Mouse (Mus musculus): ENCODE results near the gene Axin1.
A peak's percentile ranks its signal among the peaks of the same experiment; 100 is the strongest.
"Not testable (repeated sequence)": the region's sequence is repeated elsewhere in the genome, so short reads cannot be mapped to it uniquely, and the experiment has no call there.

Gene Axin1

DNA sequence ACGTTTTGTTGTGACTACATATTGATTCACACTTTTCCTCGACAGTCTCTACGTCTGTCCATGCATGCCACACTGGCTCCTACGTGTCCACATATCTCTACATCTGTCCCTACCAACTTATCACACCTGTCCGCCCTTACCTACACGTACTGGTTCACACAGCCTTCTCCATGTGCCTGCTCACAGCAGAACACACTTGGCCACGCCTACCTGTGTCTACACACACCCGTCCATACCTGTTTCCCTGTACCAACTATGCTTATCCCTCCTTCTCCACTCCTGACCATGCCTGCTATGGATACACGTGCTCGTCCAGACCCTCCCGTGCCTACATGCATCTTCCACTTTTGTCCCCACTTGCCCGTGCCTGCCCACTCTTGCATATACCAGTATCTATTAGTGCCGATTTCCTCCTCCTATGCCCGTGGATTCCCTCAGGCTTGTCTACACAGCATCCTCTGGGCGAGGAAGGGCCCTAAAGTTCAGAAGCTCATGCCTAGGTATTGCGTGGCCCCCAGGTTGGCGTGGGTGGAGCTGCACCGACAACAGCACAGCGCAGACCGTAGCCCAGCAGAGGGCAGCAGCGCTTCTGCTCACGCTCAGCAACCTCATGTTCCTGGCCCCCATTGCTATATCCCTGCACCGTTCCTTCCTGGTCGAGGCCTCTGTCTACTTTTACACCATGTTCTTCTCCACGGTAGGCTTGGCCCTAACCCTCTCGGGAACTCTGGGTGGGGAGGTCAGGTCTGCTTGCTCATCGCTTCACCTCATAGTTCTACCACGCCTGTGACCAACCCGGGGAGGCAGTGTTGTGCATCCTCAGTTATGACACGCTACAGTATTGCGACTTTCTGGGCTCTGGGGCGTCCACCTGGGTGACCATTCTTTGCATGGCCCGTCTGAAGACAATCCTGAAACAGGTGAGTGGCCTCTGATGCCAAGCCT lies 18.4 kb upstream of the Axin1 start:
- peak; percentile 85 for DNase-seq (ENCODE audit: low read depth)

DNA sequence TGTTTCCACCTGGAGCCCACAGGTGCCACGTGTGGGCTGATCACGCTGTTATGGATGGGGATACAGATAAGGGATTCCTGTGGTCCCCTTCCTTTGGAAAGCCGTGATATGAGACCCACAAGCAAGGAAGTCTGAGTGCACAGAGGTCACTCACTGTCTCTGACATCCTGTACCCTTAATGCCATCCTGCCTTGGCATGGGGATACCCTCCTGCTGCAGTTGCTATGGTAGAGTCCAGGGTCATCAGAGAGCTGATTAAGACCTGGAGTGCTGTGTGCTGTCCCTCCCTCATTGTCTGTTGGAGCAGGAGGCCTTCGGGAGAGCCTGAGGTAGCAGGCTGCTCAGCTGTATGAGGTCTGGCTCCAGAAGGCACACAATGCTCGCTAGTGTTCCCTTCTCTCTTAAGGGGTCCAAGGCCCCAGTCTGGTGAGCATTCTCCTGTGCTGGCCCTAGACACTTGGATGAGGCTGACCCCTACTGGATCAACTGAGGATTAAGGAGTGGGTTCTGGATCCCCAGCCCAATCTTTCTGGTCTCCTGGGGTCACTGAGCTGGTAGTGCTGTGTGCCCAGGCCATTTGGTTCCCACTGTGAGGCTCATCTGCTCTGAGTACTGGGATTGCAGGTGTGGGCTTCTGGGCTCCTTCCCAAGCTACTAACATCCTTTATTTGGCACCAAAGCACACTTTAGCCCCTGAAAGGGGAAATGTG lies 15.9 kb upstream of the Axin1 start:
- DNase-seq (ENCODE audit: low read depth), result no peak

DNA sequence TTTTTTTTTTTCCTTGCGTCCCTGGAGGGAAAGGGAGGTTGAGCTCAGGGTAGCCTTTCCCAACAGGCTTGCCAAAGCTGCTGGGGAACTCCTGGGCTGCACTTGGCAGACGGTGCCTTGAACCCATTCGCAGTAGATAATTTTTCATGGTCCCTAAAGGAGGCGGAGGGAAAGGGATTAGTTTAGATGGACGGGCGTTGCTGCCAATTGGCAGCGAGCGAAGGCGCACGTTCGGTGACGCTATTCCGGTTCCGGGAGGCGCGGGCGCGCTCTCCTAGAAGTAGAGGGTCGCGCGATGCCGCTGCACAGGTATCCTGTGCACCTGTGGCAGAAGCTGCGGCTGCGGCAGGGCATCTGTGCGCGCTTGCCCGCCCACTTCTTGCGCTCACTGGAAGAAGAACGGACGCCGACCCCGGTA lies 15.2 kb upstream of the Axin1 start, which contains the start of gene Mrpl28:
Mrpl28 (plus strand) TSS at position 234 of the 418 bp plus-strand sequence.
- DNase-seq (ENCODE audit: low read depth), result peak; percentile 97

DNA sequence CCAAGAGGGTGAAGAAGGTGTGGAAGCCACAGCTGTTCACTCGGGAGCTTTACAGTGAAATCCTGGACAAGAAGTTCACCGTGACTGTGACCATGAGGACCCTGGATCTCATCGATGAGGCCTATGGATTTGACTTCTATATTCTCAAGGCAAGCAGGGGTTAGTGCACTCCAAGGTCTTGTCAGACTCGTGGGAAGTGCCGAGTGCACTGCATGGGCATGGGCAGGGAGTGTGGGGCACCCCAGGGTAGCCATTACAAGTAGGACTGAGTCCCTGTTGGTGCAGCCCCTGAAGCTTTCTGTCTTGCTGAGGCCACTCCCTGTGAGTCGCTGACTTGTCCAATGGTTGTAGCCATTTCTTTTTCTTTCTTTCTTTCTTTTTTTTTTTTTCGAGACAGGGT lies 13.9 kb upstream of the Axin1 start:
- DNase-seq (ENCODE audit: low read depth), result no peak

DNA sequence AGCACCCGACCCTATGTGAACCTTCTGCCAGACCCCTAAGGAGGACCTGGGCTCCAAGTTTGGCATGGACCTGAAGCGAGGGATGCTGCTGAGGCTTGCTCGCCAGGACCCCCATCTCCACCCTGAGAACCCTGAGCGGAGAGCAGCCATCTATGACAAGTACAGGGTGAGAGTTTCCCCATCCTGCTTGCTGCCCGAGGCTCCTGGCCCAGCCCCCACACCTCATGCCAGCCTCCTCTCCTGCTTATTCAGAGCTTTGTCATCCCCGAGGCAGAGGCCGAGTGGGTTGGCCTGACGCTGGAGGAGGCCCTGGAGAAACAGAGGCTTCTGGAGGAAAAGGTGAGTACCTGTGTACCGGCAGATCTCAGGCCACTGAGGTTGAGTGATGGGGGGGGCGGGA lies 13.3 kb upstream of the Axin1 start:
- DNase-seq (ENCODE audit: low read depth), result no peak

DNA sequence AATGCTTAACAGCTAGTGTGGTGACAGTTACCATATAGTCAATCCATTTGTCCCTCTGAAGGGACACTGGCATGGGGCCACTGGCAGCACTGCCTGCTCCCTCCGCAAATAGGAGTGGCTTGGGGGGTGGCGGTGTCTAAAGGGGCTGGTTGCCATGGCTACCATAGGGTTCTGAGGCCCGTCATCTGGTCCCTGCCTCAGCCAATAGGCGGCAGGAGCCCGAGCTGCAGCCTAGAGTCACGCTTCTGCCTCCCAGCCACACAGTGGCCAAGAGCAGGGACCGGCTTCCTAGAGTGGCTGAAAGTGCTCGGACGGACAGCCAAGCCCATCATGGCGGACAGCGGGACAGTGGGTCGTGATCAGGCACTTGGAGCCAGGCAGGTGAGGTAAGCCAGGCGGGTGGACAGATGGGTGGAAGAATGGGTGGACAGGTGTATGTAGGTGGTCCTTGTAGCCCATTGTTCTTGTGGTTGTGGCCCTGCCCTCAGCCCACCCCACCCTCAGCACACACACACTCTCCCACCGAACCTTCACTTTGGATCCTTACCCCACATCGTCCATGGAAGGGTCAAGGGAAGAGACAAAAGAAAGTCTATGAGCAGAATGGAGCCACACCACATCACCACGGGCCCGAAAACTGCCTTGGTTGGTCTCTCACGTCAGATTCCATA lies 7.3 kb upstream of the Axin1 start:
- no peak for DNase-seq (ENCODE audit: low read depth)

DNA sequence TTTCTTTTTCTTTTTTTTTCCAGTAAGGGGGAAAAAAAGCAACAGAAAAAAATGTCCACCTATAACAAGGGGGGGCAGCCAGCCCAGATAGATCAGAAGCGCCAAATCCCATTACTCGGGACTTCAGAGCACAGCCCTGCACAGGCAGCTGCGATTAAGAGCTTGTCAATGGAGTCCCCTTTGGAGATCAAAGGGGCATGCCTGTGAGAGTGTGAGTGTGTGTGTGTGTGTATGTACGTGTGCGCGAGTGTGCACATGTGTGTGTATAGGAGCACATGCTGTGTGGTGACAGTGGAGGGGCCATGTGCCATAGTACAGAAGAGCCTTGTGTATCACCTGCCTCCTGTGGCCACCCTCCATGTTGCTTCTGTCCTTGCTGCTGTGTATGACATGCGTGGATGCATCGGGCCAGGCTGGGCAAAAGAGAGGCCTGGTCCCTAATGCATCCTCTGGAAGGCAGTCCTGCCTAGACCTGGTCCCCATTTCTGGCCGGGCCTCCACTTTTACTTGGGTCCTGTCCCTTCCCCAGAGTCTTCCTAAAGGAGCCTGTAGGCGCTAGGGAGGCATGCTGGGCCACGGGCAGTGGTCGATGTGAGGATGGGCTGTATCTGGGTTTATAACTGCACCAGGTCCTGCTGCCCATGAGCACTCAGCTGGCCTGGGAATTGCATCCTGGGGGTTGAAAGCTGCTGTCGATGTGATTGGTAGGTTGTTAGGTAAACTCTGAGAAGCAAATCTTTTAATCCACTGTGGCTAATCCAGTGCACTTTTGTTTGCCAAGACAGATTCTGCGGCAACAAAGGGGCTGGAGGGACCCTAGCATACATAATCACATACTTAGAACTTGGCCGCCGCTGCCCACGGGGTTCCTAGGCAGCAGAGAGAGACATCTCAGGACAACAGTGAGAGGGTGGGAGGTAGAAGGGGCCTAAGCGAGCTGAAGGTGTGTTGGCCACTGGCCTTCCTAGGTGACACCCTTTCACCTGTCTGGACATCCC lies 6.3 kb upstream of the Axin1 start:
- no peak for DNase-seq (ENCODE audit: low read depth)

DNA sequence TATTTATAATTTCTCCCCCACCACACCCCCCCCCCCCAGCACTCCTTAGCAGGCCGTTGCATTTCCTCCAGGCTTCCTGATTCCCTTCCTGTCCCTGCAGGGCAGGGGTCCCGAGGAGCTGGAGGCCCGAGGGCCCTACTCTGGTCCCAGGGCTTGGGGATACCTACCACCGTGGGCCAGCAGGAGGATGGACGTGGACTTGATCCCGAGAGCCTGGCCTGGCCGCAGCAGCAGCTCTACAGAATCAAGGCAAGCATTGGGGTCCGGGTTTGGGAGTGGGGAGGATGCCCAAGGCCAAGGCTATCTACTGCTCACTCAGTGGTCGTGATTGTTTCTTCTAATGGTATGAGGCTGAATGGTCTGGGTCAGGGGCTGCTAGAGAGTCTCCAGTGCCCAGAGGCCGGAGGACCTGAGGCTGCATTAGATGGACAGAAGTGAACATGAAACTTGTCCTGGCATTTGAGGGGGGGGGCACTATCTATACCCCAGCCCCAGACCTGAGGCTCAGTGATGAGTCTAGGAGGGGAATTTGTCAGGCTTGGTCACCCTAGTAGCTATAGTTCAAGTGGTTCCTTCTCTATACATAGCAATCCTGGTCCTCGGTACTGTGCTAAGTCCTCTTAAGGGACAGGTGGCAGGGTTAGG lies 1.3 kb upstream of the Axin1 start:
- DNase-seq (ENCODE audit: low read depth), result no peak

DNA sequence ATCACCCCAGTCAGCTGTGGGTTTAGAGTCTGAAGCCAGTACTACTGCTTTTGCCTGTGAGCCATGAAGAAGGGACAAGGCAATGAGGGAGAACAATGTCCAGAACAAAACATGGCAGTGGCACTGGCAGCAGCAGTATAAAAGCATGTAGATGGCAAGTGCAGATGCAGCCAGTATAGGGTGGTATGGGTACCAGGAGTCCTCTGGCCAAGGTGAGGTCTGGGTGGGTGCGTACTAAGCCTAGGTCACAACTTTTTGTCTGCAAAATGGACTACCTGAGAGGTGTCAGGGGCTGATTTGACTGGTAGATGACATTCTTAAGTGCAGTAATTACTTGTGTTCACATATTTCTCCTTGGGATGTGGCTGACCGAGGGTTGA lies 747 bp upstream of the Axin1 start:
- DNase-seq (ENCODE audit: low read depth), result no peak

DNA sequence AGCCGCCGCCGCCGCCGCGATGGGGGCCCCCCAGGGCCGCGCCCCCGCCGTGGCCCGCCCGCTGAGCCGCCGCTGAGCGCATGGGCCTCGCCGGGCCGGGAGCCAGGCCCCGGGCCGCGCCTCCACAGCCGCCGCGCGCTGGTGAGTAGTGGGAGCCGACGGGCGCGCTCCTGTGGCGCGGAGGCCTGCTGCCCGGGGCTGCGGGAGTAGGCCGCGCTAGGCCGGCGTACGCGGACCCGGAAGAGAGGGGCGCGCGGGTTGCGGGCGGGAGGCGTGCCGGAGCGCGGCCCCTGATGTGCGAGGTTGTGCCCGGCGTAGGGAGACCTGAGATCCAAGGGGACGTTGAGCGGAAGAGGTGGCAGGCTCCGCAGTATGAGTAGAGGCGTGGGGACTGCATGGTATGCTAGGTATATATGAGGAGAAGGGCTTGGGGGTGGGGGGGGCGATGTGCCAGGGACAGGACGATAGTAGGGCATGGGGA lies 453 bp downstream of the Axin1 start:
- DNase-seq (ENCODE audit: low read depth), result peak; percentile 78

DNA sequence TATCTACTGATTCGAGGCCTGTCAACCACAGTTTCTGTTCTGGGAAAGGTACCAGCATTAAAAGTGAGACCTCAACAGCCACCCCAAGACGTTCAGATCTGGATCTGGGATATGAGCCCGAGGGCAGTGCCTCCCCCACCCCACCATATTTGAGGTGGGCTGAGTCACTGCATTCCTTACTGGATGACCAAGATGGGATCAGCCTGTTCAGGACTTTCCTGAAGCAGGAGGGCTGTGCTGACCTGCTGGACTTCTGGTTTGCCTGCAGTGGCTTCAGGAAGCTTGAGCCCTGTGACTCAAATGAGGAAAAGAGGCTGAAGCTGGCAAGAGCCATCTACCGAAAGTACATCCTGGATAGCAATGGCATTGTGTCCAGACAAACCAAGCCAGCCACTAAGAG lies 4.3 kb downstream of the Axin1 start:
- no peak for DNase-seq (ENCODE audit: low read depth)

DNA sequence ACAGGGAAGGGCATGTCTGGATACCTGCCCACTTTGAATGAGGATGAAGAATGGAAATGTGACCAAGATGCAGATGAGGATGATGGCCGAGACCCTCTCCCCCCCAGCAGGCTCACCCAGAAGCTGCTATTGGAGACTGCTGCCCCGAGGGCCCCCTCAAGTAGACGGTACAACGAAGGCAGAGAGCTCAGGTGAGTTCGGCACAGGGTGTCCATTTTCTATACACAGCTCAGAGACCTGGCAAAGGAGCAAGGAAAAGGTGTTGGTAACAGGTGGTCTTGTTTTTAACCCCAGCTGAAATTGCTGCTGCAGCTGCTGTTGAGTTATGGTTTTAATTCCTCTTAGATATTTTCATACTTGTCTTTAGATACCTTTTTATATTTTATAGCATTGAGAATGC lies 4.9 kb downstream of the Axin1 start:
- DNase-seq (ENCODE audit: low read depth), result no peak

DNA sequence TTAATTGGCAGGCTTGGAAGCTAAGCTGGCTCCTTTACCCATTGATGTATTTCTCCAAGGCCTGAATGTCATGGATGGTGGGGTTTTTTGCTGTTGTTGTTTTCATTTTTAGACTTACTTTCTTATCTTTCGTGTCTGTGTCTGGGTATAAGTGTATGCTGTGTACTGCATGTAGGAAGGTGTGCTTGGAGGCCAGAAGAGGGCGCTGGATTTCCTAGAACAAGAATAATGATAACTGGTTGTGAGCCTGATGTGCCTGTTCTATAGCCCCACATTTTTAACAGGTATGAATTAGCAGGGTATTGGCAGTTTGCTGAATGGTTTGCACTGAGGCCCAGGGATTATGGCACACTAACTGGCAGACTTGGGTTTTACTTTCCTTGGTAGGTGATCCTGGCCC lies 10.6 kb downstream of the Axin1 start:
- DNase-seq (ENCODE audit: low read depth), result peak; percentile 31

DNA sequence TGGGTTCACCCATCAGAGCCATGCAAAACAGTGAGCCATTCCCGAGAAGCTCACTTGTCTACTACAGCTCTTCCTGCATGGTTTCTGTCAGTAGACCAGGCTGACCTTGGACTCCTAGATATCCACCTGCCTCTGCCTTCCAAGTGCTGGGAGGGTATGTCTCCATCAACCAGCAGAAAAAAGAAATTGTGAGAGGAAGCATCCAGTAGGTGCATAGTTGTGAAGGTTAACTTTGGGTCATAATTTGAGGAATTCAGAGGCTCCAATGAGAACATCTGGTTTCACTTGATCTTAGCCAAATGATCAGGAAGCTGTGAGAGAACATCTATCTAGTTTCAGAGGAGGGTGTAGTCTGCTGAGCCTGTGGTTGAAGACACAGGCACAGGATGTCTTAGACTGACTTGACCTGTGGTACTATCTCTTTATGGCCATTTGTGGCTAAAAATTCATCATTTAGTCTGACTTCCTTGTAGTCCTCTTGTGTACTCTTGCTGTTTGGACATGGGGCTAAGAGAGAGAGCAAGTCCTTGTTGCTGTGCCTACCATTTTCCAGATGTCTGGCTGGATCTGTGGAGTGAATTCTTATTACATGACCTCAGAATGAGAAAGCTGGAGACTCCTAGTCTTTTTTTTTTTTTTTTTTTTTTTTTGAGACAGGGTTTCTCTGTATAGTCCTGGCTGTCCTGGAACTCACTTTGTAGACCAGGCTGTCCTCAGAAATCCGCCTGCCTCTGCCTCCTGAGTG lies 13.6 kb downstream of the Axin1 start:
- DNase-seq (ENCODE audit: low read depth), result no peak

DNA sequence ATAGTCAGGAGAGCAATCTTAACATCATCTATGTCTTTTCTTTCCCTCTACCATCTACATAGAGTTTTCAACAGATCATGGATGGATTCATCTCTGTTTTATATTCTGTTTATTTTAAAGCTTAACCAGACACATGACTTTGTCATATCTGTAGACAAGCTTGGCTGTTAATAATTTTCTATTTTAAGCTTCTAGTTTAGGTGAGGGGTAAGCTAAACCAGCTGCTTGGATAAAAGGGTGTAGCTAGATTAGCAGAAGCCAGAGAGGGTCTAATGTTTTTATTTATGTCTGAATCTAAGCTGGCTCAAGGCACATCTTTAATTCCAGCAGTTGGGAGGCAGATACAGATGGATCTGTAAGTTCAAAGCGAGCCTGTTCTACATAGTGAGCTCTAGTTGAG lies 24.2 kb downstream of the Axin1 start:
- no peak for DNase-seq (ENCODE audit: low read depth)

DNA sequence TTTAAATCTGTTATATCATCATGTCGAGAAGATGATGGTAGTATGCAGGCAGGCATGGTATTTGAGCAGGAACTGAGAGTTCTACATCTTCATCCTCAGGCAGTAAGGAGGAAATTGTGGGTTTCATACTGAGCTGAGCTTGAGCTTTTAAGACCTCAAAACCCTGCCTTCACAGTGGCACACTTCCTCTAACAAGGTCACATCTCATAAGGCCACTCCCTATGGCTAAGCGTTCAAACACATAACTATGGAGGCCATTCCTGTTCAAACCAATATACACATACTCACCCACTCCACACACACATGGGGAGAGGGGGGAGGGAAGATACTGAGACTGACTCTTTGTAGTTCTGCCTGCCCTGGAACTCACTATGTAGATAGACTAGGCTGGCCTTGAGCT lies 29.6 kb downstream of the Axin1 start:
- DNase-seq (ENCODE audit: low read depth), result peak; percentile 80

DNA sequence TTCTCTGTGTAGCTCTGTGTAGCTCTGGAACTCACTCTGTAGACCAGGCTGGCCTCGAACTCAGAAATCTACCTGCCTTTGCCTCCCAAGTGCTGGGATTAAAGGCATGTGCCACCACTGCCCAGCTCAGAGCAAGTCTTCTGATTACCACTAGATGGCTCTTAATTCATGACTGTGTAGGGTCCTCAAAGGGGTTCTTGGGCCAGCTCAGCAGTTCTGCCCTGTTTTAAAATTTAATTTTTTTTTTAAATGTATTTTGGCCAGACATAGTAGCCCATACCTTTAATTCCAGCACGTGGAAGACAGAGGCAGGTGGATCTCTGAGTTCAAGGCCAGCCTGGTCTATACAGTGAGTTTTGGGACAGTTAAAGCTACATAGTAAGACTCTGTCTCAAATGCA lies 36.8 kb downstream of the Axin1 start:
- not testable (repeated sequence) for DNase-seq (ENCODE audit: low read depth)

DNA sequence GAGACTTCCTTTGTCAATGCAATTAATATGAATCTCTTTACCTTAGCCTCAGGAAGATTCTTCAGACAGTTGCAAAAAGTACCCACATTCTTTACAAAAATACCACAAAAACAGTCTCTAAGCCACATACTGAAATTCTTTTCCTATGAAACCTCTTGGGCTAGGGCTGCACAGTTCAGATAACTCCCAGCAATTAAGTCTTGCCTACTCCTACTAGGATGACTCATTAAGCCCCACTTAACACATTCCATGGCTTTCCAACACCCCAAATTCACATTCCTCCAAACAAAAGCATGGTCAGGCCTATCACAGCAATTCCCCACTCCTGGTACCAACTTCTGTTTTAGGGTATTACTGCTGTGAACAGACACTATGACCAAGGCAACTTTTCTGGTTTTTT lies 40.1 kb downstream of the Axin1 start:
- no peak for DNase-seq (ENCODE audit: low read depth)

DNA sequence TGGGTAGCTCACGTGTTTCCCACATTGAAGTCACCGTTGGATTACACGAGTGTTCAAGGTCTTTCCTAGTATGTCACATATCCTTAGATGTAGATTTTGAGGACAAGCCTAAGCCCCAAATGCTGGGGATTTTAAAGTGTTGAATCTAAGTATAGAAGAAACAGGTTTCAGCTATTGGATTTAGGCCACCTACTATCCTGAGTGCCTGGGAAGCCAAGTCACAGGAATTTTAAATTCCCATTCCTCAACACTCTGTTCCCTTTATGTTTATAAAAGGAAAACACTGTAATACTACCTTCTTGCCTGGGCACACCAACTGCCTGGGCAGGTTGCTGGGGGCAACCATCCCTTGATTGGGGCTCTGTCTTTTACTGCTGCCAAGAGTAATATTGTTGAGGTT lies 42.7 kb downstream of the Axin1 start:
- no peak for DNase-seq (ENCODE audit: low read depth)

DNA sequence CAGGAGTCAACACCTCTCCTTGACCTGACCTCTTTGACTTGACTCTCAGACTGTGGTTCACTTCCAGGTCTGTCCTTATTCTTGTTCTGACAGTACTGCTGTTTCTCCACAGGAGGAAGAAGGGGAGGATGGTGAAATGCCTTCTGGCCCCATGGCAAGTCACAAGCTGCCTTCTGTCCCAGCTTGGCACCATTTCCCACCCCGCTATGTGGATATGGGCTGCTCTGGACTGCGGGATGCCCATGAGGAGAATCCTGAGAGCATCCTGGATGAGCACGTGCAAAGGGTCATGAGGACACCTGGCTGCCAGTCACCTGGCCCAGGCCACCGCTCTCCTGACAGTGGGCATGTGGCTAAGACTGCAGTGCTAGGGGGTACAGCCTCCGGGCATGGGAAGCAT lies 49.1 kb downstream of the Axin1 start:
- no peak for DNase-seq (ENCODE audit: low read depth)

All from induced T-regulatory cell, adult 2 months (primary cell).